In genomic region chr11:102434406-102434805, GRCm38 (mm10) we compare ENCODE assay signal across 8 mouse cellular contexts. TPM values are rescaled to one million over a fixed set of nuclear protein-coding genes. Genes with fewer than 3 reads are reported as not detected.
DNase-seq lines count a peak whose midpoint lies in the region; ATAC-seq and TF ChIP-seq lines count a peak whose summit lies in the region.

No protein-coding gene starts in this region.

- DNase-seq in c-Kit-negative CD71-positive TER-119-positive erythroid progenitor cells, embryonic 14.5 days (ENCODE audit: low read depth, low spot score), result peak; percentile 82
- DNase-seq in forebrain, embryonic 14.5 days (ENCODE audit: low spot score), result peak; percentile 95
- DNase-seq in layer of hippocampus, postnatal 25 days (ENCODE audit: extremely low spot score in 1 of 2, low spot score in 1 of 2), result peak; percentile 85 to 97
- DNase-seq in retina, postnatal 7 days (ENCODE audit: low read depth, low spot score), result peak; percentile 86
- DNase-seq in thymus, postnatal 4 days, result peak; percentile 89

- peak; percentile 56; the same call in 1 of the 2 replicates for ATAC-seq in forebrain, embryonic 14.5 days
- ATAC-seq in hindbrain, embryonic 12.5 days (ENCODE audit: low FRiP score), result 0 out of 2 replicates have a peak, but pooled peaks have one; percentile 12
- peak; percentile 31; the same call in 1 of the 2 replicates for ATAC-seq in megakaryocyte, adult 5-6 weeks (ENCODE audit: poor library complexity, severe bottlenecking)

- no peak overlapping the region for H3K4me2 ChIP-seq in forebrain, embryonic 14.5 days (ENCODE audit: low read length)
- no peak overlapping the region for H3K4me2 ChIP-seq in hindbrain, embryonic 12.5 days (replicated peaks)

- TF ChIP-seq EP300 in ES-Bruce4 (IDR thresholded peaks at IDR 0.05; ENCODE audit: insufficient read depth, low read depth, low read length), result no peak

- H3K36me3 ChIP-seq in ES-Bruce4 (ENCODE audit: control insufficient read depth, insufficient read depth, low read length, poor library complexity, severe bottlenecking), result peaks cover 10% of the 10 kb centered on the region; the same call in 1 of the 2 replicates
- H3K36me3 ChIP-seq in forebrain, embryonic 14.5 days (ENCODE audit: control insufficient read depth, insufficient read depth, low read length), result peaks cover 59% of the 10 kb centered on the region
- H3K36me3 ChIP-seq in hindbrain, embryonic 12.5 days, result peaks cover 45% of the 10 kb centered on the region

- H3K9ac ChIP-seq in ES-Bruce4 (ENCODE audit: low read depth, poor library complexity, severe bottlenecking), result no peak overlapping the region
- H3K9ac ChIP-seq in forebrain, embryonic 14.5 days (ENCODE audit: low read length), result no peak overlapping the region
- H3K9ac ChIP-seq in hindbrain, embryonic 12.5 days, result no peak overlapping the region

- H3K9me3 ChIP-seq in ES-Bruce4 (replicated peaks; ENCODE audit: control insufficient read depth, insufficient read depth, low read length, poor library complexity, severe bottlenecking), result no peaks in the 10 kb centered on the region
- no peaks in the 10 kb centered on the region for H3K9me3 ChIP-seq in forebrain, embryonic 14.5 days (replicated peaks; ENCODE audit: control insufficient read depth, low read length)
- no peaks in the 10 kb centered on the region for H3K9me3 ChIP-seq in hindbrain, embryonic 12.5 days (replicated peaks)

- no peak overlapping the region for H3K27ac ChIP-seq in ES-Bruce4 (ENCODE audit: insufficient read depth, low read length)
- H3K27ac ChIP-seq in forebrain, embryonic 14.5 days (ENCODE audit: low read depth, low read length), result no peak overlapping the region
- H3K27ac ChIP-seq in hindbrain, embryonic 12.5 days, result no peak overlapping the region

- TF ChIP-seq POLR2A in ES-Bruce4 (IDR thresholded peaks at IDR 0.05; ENCODE audit: insufficient read depth, low read length), result no peak

- no peak overlapping the region for H3K4me3 ChIP-seq in ES-Bruce4 (ENCODE audit: low read depth, low read length)
- no peak overlapping the region for H3K4me3 ChIP-seq in forebrain, embryonic 14.5 days (ENCODE audit: low read depth, low read length)
- H3K4me3 ChIP-seq in hindbrain, embryonic 12.5 days, result no peak overlapping the region

- peak; percentile 98 for TF ChIP-seq CTCF in ES-Bruce4 (IDR thresholded peaks at IDR 0.05; ENCODE audit: low read depth, low read length)

- 5% methylated on average over 7 of the region's 7 CpGs for WGBS in forebrain, embryonic 14.5 days
- WGBS in hindbrain, embryonic 12.5 days, result 8% methylated on average over 7 of the region's 7 CpGs

- peaks cover 2% of the 10 kb centered on the region; the same call in 1 of the 2 replicates for H3K27me3 ChIP-seq in ES-Bruce4 (ENCODE audit: control insufficient read depth, insufficient read depth, low read length, poor library complexity, severe bottlenecking)
- H3K27me3 ChIP-seq in forebrain, embryonic 14.5 days (replicated peaks; ENCODE audit: control insufficient read depth, insufficient read depth, low read length), result no peaks in the 10 kb centered on the region
- H3K27me3 ChIP-seq in hindbrain, embryonic 12.5 days, result peaks cover 7% of the 10 kb centered on the region

- H3K4me1 ChIP-seq in ES-Bruce4 (ENCODE audit: control insufficient read depth, insufficient read depth, low read length), result no peaks in the 10 kb centered on the region
- peaks cover 20% of the 10 kb centered on the region for H3K4me1 ChIP-seq in forebrain, embryonic 14.5 days (ENCODE audit: control insufficient read depth, insufficient read depth, low read length)
- H3K4me1 ChIP-seq in hindbrain, embryonic 12.5 days, result peaks cover 55% of the 10 kb centered on the region

RNA-seq across cellular contexts. Expression of gene Grn, which starts 4.3 kb away (rescaled TPM):
- polyA plus RNA-seq in ES-Bruce4 (2011; ENCODE audit: insufficient read depth, insufficient read length, low read depth, missing spikeins), result 68.4 and 88.3 TPM in 2 replicates
- 28.6 and 38.8 TPM in 2 replicates for polyA plus RNA-seq in forebrain, embryonic 14.5 days (2014; fragmentation: Nextera tagmentation; extraction: Ambion mirVana)
- polyA plus RNA-seq in hindbrain, embryonic 12.5 days (2016; fragmentation: Nextera tagmentation; extraction: Ambion mirVana), result 96.9 and 101 TPM in 2 replicates
- 10 to 100 TPM; 69.9 to 74.0 TPM for total RNA-seq in layer of hippocampus, postnatal 25 days (2021)
- 509 and 566 TPM in 2 replicates for total RNA-seq in megakaryocyte, adult 5-6 weeks (2015)
- total RNA-seq in megakaryocyte, adult 5-6 weeks (2017), result 201 and 225 TPM in 2 replicates

RNA-seq across cellular contexts. Expression of gene Fam171a2, which starts 13.1 kb away (rescaled TPM):
- 4.4 and 5.4 TPM in 2 replicates for polyA plus RNA-seq in ES-Bruce4 (2011; ENCODE audit: insufficient read depth, insufficient read length, low read depth, missing spikeins)
- polyA plus RNA-seq in forebrain, embryonic 14.5 days (2014; fragmentation: Nextera tagmentation; extraction: Ambion mirVana), result 26.0 and 27.8 TPM in 2 replicates
- 21.5 and 22.8 TPM in 2 replicates for polyA plus RNA-seq in hindbrain, embryonic 12.5 days (2016; fragmentation: Nextera tagmentation; extraction: Ambion mirVana)
- total RNA-seq in layer of hippocampus, postnatal 25 days (2021), result 100 to 1,000 TPM in 1 of 2 experiments, 10 to 100 TPM in 1; 85.4 to 109 TPM
- total RNA-seq in megakaryocyte, adult 5-6 weeks (2015), result 0.09 TPM in 1 of 2 replicates, not detected in the other
- not detected in 2 replicates for total RNA-seq in megakaryocyte, adult 5-6 weeks (2017)

RNA-seq across cellular contexts. Expression of gene Slc25a39, which starts 26.7 kb away (rescaled TPM):
- polyA plus RNA-seq in ES-Bruce4 (2011; ENCODE audit: insufficient read depth, insufficient read length, low read depth, missing spikeins), result 284 and 342 TPM in 2 replicates
- polyA plus RNA-seq in forebrain, embryonic 14.5 days (2014; fragmentation: Nextera tagmentation; extraction: Ambion mirVana), result 145 and 149 TPM in 2 replicates
- 148 and 157 TPM in 2 replicates for polyA plus RNA-seq in hindbrain, embryonic 12.5 days (2016; fragmentation: Nextera tagmentation; extraction: Ambion mirVana)
- total RNA-seq in layer of hippocampus, postnatal 25 days (2021), result 10 to 100 TPM; 63.7 to 65.3 TPM
- 41.5 and 47.5 TPM in 2 replicates for total RNA-seq in megakaryocyte, adult 5-6 weeks (2015)
- 20.5 and 22.8 TPM in 2 replicates for total RNA-seq in megakaryocyte, adult 5-6 weeks (2017)

RNA-seq across cellular contexts. Expression of gene Itga2b, which starts 35.5 kb away (rescaled TPM):
- 7.0 and 7.9 TPM in 2 replicates for polyA plus RNA-seq in ES-Bruce4 (2011; ENCODE audit: insufficient read depth, insufficient read length, low read depth, missing spikeins)
- 4.3 and 5.3 TPM in 2 replicates for polyA plus RNA-seq in forebrain, embryonic 14.5 days (2014; fragmentation: Nextera tagmentation; extraction: Ambion mirVana)
- 7.1 and 8.5 TPM in 2 replicates for polyA plus RNA-seq in hindbrain, embryonic 12.5 days (2016; fragmentation: Nextera tagmentation; extraction: Ambion mirVana)
- 1 to 10 TPM in 1 of 2 experiments, under 1 TPM in 1; 0.68 to 2.1 TPM for total RNA-seq in layer of hippocampus, postnatal 25 days (2021)
- 13.2 and 16.0 TPM in 2 replicates for total RNA-seq in megakaryocyte, adult 5-6 weeks (2015)
- total RNA-seq in megakaryocyte, adult 5-6 weeks (2017), result 13.2 and 17.9 TPM in 2 replicates

RNA-seq across cellular contexts. Expression of gene Rundc3a, which starts 41.2 kb away (rescaled TPM):
- 7.0 and 9.5 TPM in 2 replicates for polyA plus RNA-seq in ES-Bruce4 (2011; ENCODE audit: insufficient read depth, insufficient read length, low read depth, missing spikeins)
- polyA plus RNA-seq in forebrain, embryonic 14.5 days (2014; fragmentation: Nextera tagmentation; extraction: Ambion mirVana), result 115 and 125 TPM in 2 replicates
- polyA plus RNA-seq in hindbrain, embryonic 12.5 days (2016; fragmentation: Nextera tagmentation; extraction: Ambion mirVana), result 125 and 140 TPM in 2 replicates
- total RNA-seq in layer of hippocampus, postnatal 25 days (2021), result 100 to 1,000 TPM; 442 to 490 TPM
- total RNA-seq in megakaryocyte, adult 5-6 weeks (2015), result not detected in 2 replicates
- not detected in 2 replicates for total RNA-seq in megakaryocyte, adult 5-6 weeks (2017)
